ENCODE assay signal across 21 mouse cellular contexts in the genomic region with DNA sequence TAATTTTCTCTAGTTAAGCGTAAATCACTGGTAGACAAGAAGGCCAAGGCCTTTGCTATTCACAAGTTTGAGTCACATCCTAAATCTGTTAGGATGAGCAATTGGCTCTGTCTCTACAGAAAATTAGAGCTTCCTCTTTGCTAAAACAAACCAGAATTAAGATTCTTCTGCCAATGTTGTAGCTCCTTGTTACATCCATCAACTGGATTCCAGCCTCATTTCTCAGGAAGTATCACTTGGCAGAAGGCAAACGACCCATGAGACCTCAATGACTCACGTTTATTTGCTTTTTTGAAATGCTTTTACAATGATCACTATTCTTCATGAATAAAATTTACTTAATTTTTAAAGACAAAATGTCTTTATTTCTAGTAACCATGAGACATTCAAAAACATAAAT.
DNase-seq lines count a peak whose midpoint lies in the region; ATAC-seq and TF ChIP-seq lines count a peak whose summit lies in the region.
"Had no signal": no experiment of that assay in that cellular context is flagged by ENCODE, and none has a peak within 500 bp of the region (broad histone marks: within the 10 kb centered on the region; RNA-seq: fewer than 3 reads in every experiment).

No protein-coding gene starts in this region.

- no peak overlapping the region for H3K27ac ChIP-seq in kidney, adult 2 months (ENCODE audit: insufficient read depth, low read depth, low read length)
- H3K27ac ChIP-seq in kidney, embryonic 16.5 days (ENCODE audit: low read length) = no peak overlapping the region
- H3K27ac ChIP-seq: forebrain, embryonic 13.5 days; heart, embryonic 10.5 days; hindbrain, embryonic 10.5 days had no signal

- no peak for TF ChIP-seq POLR2A in kidney, adult 2 months (IDR thresholded peaks at IDR 0.05; ENCODE audit: low read depth, low read length)

- H3K4me1 ChIP-seq in kidney, adult 2 months (ENCODE audit: control insufficient read depth, insufficient read depth, low read length) = no peaks in the 10 kb centered on the region
- no peaks in the 10 kb centered on the region for H3K4me1 ChIP-seq in kidney, embryonic 16.5 days (ENCODE audit: insufficient read depth, low read length)
- H3K4me1 ChIP-seq: heart, embryonic 10.5 days had no signal

- peaks cover 4% of the 10 kb centered on the region for H3K9me3 ChIP-seq in kidney, embryonic 16.5 days (ENCODE audit: low read length)
- H3K9me3 ChIP-seq: forebrain, embryonic 13.5 days; heart, embryonic 10.5 days had no signal

- H3K27me3 ChIP-seq in kidney, adult 2 months (replicated peaks; ENCODE audit: control insufficient read depth, insufficient read depth, low read length) = no peaks in the 10 kb centered on the region
- no peaks in the 10 kb centered on the region for H3K27me3 ChIP-seq in kidney, embryonic 16.5 days (ENCODE audit: insufficient read depth, low read length)
- H3K27me3 ChIP-seq: CH12.LX; forebrain, embryonic 13.5 days had no signal

- DNase-seq in adrenal gland, postnatal 14 days = peak; percentile 12
- DNase-seq in adrenal gland, postnatal 4 days (ENCODE audit: low spot score in 2 of 2) = no peak
- DNase-seq in kidney, adult 2 months = peak; percentile 57
- DNase-seq in 3T3-L1 (ENCODE audit: low read depth, low spot score) = peak; percentile 75
- peak; percentile 10 for DNase-seq in brain, adult 2 months (ENCODE audit: low read depth, low spot score)
- no peak for DNase-seq in cerebellum, adult 9-11 months
- DNase-seq: cerebellum, postnatal 10 days; gastrocnemius, postnatal 25 days; layer of hippocampus, postnatal 36 days; thymus, postnatal 14 days had no signal

- 66% methylated on average over 3 of the region's 3 CpGs for WGBS in kidney, adult 2 months
- WGBS in kidney, embryonic 16.5 days = 58% methylated on average over 3 of the region's 3 CpGs

- no peak overlapping the region for H3K4me3 ChIP-seq in kidney, adult 2 months (ENCODE audit: insufficient read depth, low read depth, low read length)
- no peak overlapping the region for H3K4me3 ChIP-seq in kidney, embryonic 16.5 days (ENCODE audit: low read length)
- H3K4me3 ChIP-seq: erythroblast, embryonic 14.5 days; forebrain, embryonic 13.5 days; heart, embryonic 10.5 days; hindbrain, embryonic 10.5 days had no signal

- no peak for TF ChIP-seq CTCF in kidney, adult 2 months (conservative IDR thresholded peaks at IDR 0.05; ENCODE audit: insufficient read depth, insufficient read length, low read depth, low read length)

- H3K4me2 ChIP-seq in kidney, embryonic 16.5 days (replicated peaks; ENCODE audit: low read depth, low read length) = no peak overlapping the region
- H3K4me2 ChIP-seq: forebrain, embryonic 13.5 days; midbrain, embryonic 11.5 days had no signal

- no peak overlapping the region for H3K9ac ChIP-seq in kidney, embryonic 16.5 days (replicated peaks; ENCODE audit: low read length)
- H3K9ac ChIP-seq: forebrain, embryonic 13.5 days had no signal

- no peak for ATAC-seq in kidney, embryonic 16.5 days (ENCODE audit: low FRiP score, low TSS enrichment)
- no peak for ATAC-seq in granulocyte monocyte progenitor cell, adult 5-6 weeks (replicated peaks; ENCODE audit: poor library complexity, severe bottlenecking)
- ATAC-seq: forebrain, embryonic 13.5 days; hindbrain, embryonic 16.5 days; intestine, embryonic 16.5 days had no signal

- no peaks in the 10 kb centered on the region for H3K36me3 ChIP-seq in kidney, adult 2 months (ENCODE audit: control insufficient read depth, insufficient read depth, low read length)
- H3K36me3 ChIP-seq in kidney, embryonic 16.5 days (ENCODE audit: insufficient read depth, low read length) = no peaks in the 10 kb centered on the region
- H3K36me3 ChIP-seq: G1E; heart, embryonic 10.5 days; hindbrain, embryonic 10.5 days had no signal

Comparison
In these comparisons a context has a peak if more than half of its experiments do, and no peak if none do; other contexts are left out.
1. DNase-seq: peak in adrenal gland, postnatal 14 days (single experiment), kidney, adult 2 months (single experiment), 3T3-L1 (single experiment) and brain, adult 2 months (single experiment); none in adrenal gland, postnatal 4 days (0 of 2) and cerebellum, adult 9-11 months (single experiment).